Mouse (Mus musculus) kidney, embryonic 15.5 days (tissue): ENCODE results near the gene Rccd1. TPM values are rescaled to one million over a fixed set of nuclear protein-coding genes. Genes with fewer than 3 reads are reported as not detected.
"Not testable (repeated sequence)": the region's sequence is repeated elsewhere in the genome, so short reads cannot be mapped to it uniquely, and the experiment has no call there.

Experiments
- ATAC-seq: fragments of 200-750 bp; cut with Nextera tagmentation; replicated peaks from 2 replicates; pipeline ENCODE4 v1.8.0; 2017; ENCODE audit warnings: moderate TSS enrichment; ENCODE audit not compliant: low FRiP score
- H3K27ac ChIP-seq: fragments of 300-500 bp; sonication (generic); 2 replicates; pipeline ENCODE4 v1.5.1; 2015; ENCODE audit warnings: mild to moderate bottlenecking, inconsistent platforms
- H3K27me3 ChIP-seq: fragments of 300-500 bp; sonication (generic); 2 replicates; pipeline ENCODE4 v1.6.1; 2015; ENCODE audit warnings: inconsistent platforms
- H3K36me3 ChIP-seq: fragments of 300-500 bp; sonication (generic); 2 replicates; pipeline ENCODE4 v1.6.1; 2015; ENCODE audit warnings: inconsistent platforms
- H3K4me1 ChIP-seq: fragments of 300-500 bp; sonication (generic); 2 replicates; pipeline ENCODE4 v1.6.1; 2015; ENCODE audit warnings: inconsistent platforms
- H3K4me2 ChIP-seq: fragments of 300-500 bp; sonication (generic); 2 replicates; pipeline ENCODE4 v1.6.1; 2015; ENCODE audit warnings: moderate library complexity, mild to moderate bottlenecking, inconsistent platforms
- H3K4me3 ChIP-seq: fragments of 300-500 bp; sonication (generic); replicated peaks from 2 replicates; pipeline ENCODE4 v1.5.1; 2015; ENCODE audit warnings: mild to moderate bottlenecking, inconsistent platforms
- H3K9ac ChIP-seq: fragments of 300-500 bp; sonication (generic); 2 replicates; pipeline ENCODE4 v1.6.1; 2015; ENCODE audit warnings: mild to moderate bottlenecking, inconsistent platforms
- H3K9me3 ChIP-seq: fragments of 300-500 bp; sonication (generic); replicated peaks from 2 replicates; pipeline ENCODE4 v1.6.1; 2016; ENCODE audit warnings: inconsistent platforms
- WGBS: fragments of 180-500 bp; shearing (Covaris S2); methylation state at CpG from one replicate; pipeline ENCODE4 v1.1.7; 2015; ENCODE audit warnings: mixed read lengths; 5-methylcytosine and 5-hydroxymethylcytosine counted together
- polyA plus RNA-seq: library from polyadenylated mRNA; unstranded; fragments of >200 nt; fragmentation: Nextera tagmentation; extraction: Ambion mirVana; gene quantifications from 2 replicates; pipeline ENCODE4 v1.2.1, GENCODE M21; 2015

Gene Rccd1
- polyA plus RNA-seq, 1 experiment from 2014 or later: 12.3 TPM

DNA sequence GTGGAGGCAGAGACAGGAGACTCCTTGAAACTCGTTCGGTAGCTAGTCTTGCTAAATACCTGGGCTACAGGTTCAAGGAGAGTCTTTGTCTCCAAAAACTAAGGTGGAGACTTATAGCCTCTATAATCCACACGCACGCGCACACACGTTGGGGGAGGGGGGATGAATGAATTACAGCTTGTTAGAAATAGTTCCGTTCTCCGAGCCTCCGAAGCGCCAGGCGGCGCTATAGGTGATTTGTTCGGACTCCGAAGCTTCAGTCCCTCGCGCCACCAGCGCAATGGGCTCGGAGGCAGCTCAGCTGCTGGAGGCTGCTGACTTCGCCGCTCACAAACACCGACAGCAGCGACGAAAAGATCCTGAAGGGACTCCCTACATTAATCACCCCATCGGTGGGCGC, 18.6 kb upstream of the Rccd1 start, which contains the start of gene Hddc3:
Gene Hddc3 (plus strand): TSS at position 247 of the 400 bp plus-strand sequence.
- ATAC-seq: no peak
- WGBS: under 1% methylated on average over 25 of the region's 25 CpGs

DNA sequence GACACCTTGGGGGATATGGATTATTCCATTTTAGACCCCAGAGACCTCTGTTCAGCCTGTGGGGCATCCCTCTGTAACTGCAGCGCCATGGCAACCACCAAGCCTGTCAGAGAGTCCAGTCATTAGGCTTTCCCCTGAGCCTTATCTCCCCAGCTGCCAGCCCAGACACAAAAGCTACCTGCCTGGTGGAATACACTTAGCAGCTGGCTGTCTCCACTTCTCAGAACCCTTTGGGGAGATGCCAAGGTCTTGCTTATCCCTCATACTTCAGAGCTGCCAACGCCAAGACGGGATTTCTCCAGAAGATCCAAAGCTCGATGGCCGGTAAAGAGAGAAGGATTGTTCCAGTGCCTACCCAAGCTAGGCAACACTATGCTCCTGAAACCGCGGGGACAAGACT, 17.5 kb upstream of the Rccd1 start:
- H3K4me3 ChIP-seq: no peak overlapping the region
- no peak overlapping the region for H3K9ac ChIP-seq
- no peak overlapping the region for H3K4me2 ChIP-seq
- no peak overlapping the region for H3K27ac ChIP-seq
- no peaks in the 10 kb centered on the region for H3K27me3 ChIP-seq
- ATAC-seq: no peak
- H3K4me1 ChIP-seq: peaks cover 47% of the 10 kb centered on the region
- H3K9me3 ChIP-seq: no peaks in the 10 kb centered on the region
- peaks cover 22% of the 10 kb centered on the region for H3K36me3 ChIP-seq
- 76% methylated on average over 7 of the region's 7 CpGs for WGBS

More for the DNA sequence above, 18.6 kb upstream of the Rccd1 start, which contains the start of gene Hddc3:
- Histone ChIP-seq H3K36me3 (peaks cover 11% of the 10 kb centered on the region; the same call in 1 of the 2 replicates), H3K27me3 (no peaks in the 10 kb centered on the region), H3K4me3 (peak within 1 kb of the TSS; percentile 59), H3K4me2 (peak within 1 kb of the TSS; percentile 85), H3K4me1 (peaks cover 52% of the 10 kb centered on the region), H3K9ac (peak within 1 kb of the TSS; percentile 75), H3K27ac (peak within 1 kb of the TSS; percentile 77), H3K9me3 (no peaks in the 10 kb centered on the region)

DNA sequence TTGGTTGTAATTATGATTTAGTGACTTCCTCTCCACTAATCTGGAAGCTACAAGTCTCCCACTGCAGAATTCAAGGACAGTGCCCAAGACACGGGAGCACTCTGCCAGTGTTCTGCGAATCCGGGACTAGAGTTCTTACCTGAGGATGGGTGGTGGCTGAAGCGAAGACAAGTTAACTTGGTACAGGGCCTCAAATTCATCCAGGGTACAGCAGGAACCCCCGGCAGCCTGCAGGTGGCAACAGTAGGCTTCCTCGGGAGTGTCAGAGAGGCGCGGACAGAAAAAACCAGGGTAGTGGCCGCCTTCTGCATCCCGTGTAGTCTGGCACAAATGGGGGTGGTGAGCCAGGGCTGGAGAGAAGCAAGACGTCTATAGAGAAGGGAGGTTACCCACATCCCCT, 16.5 kb upstream of the Rccd1 start, which contains the start of gene Unc45a:
Gene Unc45a (minus strand): TSS at position 213 of the 400 bp plus-strand sequence.
- Histone ChIP-seq H3K4me1 (peaks cover 42% of the 10 kb centered on the region), H3K9me3 (no peaks in the 10 kb centered on the region), H3K36me3 (peaks cover 32% of the 10 kb centered on the region), H3K4me3 (peak within 1 kb of the TSS; percentile 77), H3K27ac (peak within 1 kb of the TSS; percentile 93), H3K4me2 (peak within 1 kb of the TSS; percentile 87), H3K27me3 (no peaks in the 10 kb centered on the region), H3K9ac (peak within 1 kb of the TSS; percentile 58)
- ATAC-seq: peak; percentile 65
- WGBS: 1% methylated on average over 11 of the region's 11 CpGs

GRCm38 (mm10) chr7:80339793-80340628, 15.8 kb upstream of the Rccd1 start:
- peak overlapping the region; percentile 93 for H3K27ac ChIP-seq
- peak overlapping the region; percentile 59 for H3K9ac ChIP-seq
- H3K4me3 ChIP-seq: peak overlapping the region; percentile 77
- peaks cover 42% of the 10 kb centered on the region for H3K4me1 ChIP-seq
- peak; percentile 98 for ATAC-seq
- no peaks in the 10 kb centered on the region for H3K27me3 ChIP-seq
- peak overlapping the region; percentile 87 for H3K4me2 ChIP-seq
- H3K9me3 ChIP-seq: no peaks in the 10 kb centered on the region
- WGBS: under 1% methylated on average over 45 of the region's 45 CpGs
- H3K36me3 ChIP-seq: peaks cover 37% of the 10 kb centered on the region

GRCm38 (mm10) chr7:80339371-80339770, 15.1 kb upstream of the Rccd1 start:
- 8% methylated on average over 16 of the region's 17 CpGs for WGBS

DNA sequence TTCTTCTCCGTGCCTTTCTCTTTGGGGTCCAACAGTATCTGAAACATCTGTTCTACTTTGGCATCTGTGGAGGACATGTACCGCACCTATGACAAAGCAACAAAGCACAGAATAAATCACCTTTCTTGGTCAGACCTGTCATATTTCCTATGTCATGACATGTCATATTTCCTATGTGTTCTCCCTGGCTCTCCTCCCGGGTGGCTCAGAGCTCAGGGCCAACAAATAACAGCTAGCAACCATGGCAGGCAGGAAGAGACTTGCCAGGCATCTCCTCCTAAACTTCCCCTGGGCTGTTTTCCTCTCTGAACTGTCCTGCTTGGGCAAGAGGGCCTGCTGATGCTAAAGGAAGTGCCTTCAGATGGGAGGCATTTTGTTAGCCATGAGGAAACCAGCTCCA, 12.7 kb upstream of the Rccd1 start:
- Histone ChIP-seq H3K9ac (no peak overlapping the region), H3K9me3 (no peaks in the 10 kb centered on the region), H3K4me2 (no peak overlapping the region), H3K4me3 (no peak overlapping the region), H3K27ac (no peak overlapping the region), H3K27me3 (no peaks in the 10 kb centered on the region), H3K4me1 (peaks cover 29% of the 10 kb centered on the region), H3K36me3 (peaks cover 67% of the 10 kb centered on the region)
- ATAC-seq: no peak
- WGBS: 86% methylated on average over 3 of the region's 3 CpGs

More at GRCm38 (mm10) chr7:80339371-80339770, 15.1 kb upstream of the Rccd1 start:
- no peak overlapping the region for H3K27ac ChIP-seq
- no peak for ATAC-seq
- peaks cover 43% of the 10 kb centered on the region for H3K36me3 ChIP-seq
- peak overlapping the region; percentile 87 for H3K4me2 ChIP-seq
- no peaks in the 10 kb centered on the region for H3K27me3 ChIP-seq
- H3K4me3 ChIP-seq: peak overlapping the region; percentile 77
- peak overlapping the region; percentile 59 for H3K9ac ChIP-seq
- peaks cover 42% of the 10 kb centered on the region for H3K4me1 ChIP-seq
- H3K9me3 ChIP-seq: no peaks in the 10 kb centered on the region

DNA sequence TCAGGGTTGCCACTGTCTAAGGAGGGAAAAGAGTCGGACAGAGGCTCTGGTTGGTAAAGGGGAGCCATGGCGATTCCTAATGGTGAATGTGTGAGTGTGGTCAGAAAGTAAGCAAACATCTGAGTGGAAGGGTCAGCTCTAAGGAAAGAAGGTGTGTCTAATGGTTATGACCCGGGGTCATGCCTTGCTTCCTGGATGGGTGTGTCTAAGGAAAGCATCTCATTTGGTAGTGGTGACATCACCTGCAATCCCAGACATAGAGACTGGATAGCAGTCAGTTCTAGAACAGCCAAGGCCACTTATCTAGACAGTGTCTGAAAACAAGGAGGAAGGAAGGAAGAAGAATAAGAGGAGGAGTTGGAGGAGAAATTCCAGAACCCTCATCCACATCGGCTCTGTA, 10.6 kb upstream of the Rccd1 start:
- no peak for ATAC-seq
- H3K36me3 ChIP-seq: peaks cover 88% of the 10 kb centered on the region

GRCm38 (mm10) chr7:80331433-80331832, 7.2 kb upstream of the Rccd1 start:
- no peaks in the 10 kb centered on the region for H3K4me1 ChIP-seq
- no peak overlapping the region for H3K9ac ChIP-seq
- H3K36me3 ChIP-seq: peaks cover 100% of the 10 kb centered on the region
- no peak overlapping the region for H3K4me3 ChIP-seq
- ATAC-seq: no peak
- H3K27ac ChIP-seq: no peak overlapping the region
- no peaks in the 10 kb centered on the region for H3K9me3 ChIP-seq
- H3K27me3 ChIP-seq: no peaks in the 10 kb centered on the region
- no peak overlapping the region for H3K4me2 ChIP-seq
- WGBS: 91% methylated on average over 19 of the region's 19 CpGs

More for the DNA sequence above, 10.6 kb upstream of the Rccd1 start:
- WGBS: 90% methylated on average over 4 of the region's 4 CpGs
- H3K9me3 ChIP-seq: no peaks in the 10 kb centered on the region
- no peak overlapping the region for H3K4me3 ChIP-seq
- no peaks in the 10 kb centered on the region for H3K27me3 ChIP-seq
- no peak overlapping the region for H3K4me2 ChIP-seq
- peaks cover 17% of the 10 kb centered on the region for H3K4me1 ChIP-seq
- H3K9ac ChIP-seq: no peak overlapping the region
- H3K27ac ChIP-seq: no peak overlapping the region

- Histone ChIP-seq H3K27me3 (no peaks in the 10 kb centered on the region), H3K9ac (no peak overlapping the region), H3K4me3 (no peak overlapping the region), H3K4me1 (peaks cover 1% of the 10 kb centered on the region; the same call in 1 of the 2 replicates), H3K4me2 (no peak overlapping the region), H3K36me3 (peaks cover 100% of the 10 kb centered on the region), H3K27ac (no peak overlapping the region), H3K9me3 (no peaks in the 10 kb centered on the region)
- ATAC-seq: no peak
- 90% methylated on average over 8 of the region's 8 CpGs for WGBS
Observed at GRCm38 (mm10) chr7:80330278-80330677, 6.0 kb upstream of the Rccd1 start.

DNA sequence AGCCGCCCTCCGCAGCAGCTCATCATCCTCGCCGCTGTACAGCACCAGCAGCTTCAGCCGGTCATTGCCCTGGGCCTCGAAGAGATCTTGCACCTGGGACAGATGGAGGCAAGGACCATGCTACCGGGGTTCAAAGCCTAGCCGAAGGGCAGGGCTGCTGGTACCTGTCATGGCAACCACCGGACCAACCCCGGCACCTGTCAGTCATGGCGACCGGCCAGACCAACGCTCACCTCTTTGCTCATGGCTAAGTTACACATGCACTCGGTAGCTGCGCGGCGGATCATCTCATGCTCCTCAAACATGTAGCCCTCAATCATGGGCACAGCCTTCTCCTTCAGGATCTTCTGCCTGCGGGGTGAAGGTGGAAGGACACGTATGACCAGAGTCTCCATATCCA, 1.8 kb upstream of the Rccd1 start:
- Histone ChIP-seq H3K9me3 (no peaks in the 10 kb centered on the region), H3K4me2 (no peak overlapping the region), H3K4me1 (peaks cover 17% of the 10 kb centered on the region), H3K27ac (no peak overlapping the region), H3K9ac (no peak overlapping the region), H3K36me3 (peaks cover 62% of the 10 kb centered on the region), H3K4me3 (no peak overlapping the region), H3K27me3 (no peaks in the 10 kb centered on the region)
- 97% methylated on average over 19 of the region's 19 CpGs for WGBS
- no peak for ATAC-seq

- WGBS: 94% methylated on average over 16 of the region's 16 CpGs
- H3K4me3 ChIP-seq: no peak overlapping the region
- peak overlapping the region; percentile 94; the same call in 1 of the 2 replicates for H3K27ac ChIP-seq
- H3K27me3 ChIP-seq: no peaks in the 10 kb centered on the region
- H3K36me3 ChIP-seq: peaks cover 62% of the 10 kb centered on the region
- no peak overlapping the region for H3K9ac ChIP-seq
- no peak overlapping the region for H3K4me2 ChIP-seq
- ATAC-seq: no peak
- H3K4me1 ChIP-seq: peaks cover 17% of the 10 kb centered on the region
- H3K9me3 ChIP-seq: no peaks in the 10 kb centered on the region
Observed at GRCm38 (mm10) chr7:80325292-80325868, 1.1 kb upstream of the Rccd1 start.

- Histone ChIP-seq H3K4me3 (peak overlapping the region; percentile 82; the same call in 1 of the 2 replicates), H3K27ac (peak overlapping the region; percentile 94), H3K36me3 (peaks cover 62% of the 10 kb centered on the region), H3K4me1 (peaks cover 17% of the 10 kb centered on the region), H3K4me2 (peak overlapping the region; percentile 80)
- ATAC-seq, H3K9me3 ChIP-seq, H3K9ac ChIP-seq, H3K27me3 ChIP-seq: not testable (repeated sequence)
- WGBS: 60% methylated on average over 5 of the region's 5 CpGs
Observed at GRCm38 (mm10) chr7:80324816-80325119, 514 bp upstream of the Rccd1 start.
